ENCODE assay signal across 33 mouse cellular contexts in the genomic region with DNA sequence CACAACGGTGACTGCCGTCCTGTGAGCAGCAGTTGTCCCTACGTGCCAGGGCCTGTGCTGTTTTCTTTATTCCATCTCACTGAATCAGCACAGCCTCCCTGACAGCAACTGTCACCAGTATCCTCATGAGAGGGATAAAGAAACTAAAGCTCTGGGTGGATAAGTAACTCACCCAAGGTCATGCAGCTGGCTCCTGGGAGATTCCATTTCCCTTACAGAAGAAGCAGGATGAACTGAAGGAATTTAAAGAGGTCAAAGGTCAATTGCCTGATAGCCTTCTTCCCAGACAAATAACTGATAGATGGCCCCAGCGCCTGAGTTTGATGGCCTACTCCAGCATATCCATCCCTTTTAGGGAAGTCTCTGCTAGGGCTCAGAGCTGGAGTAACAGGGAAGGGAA. TPM values are rescaled to one million over a fixed set of nuclear protein-coding genes. Genes with fewer than 3 reads are reported as not detected.
DNase-seq lines count a peak whose midpoint lies in the region; ATAC-seq and TF ChIP-seq lines count a peak whose summit lies in the region.
"Had no signal": no experiment of that assay in that cellular context is flagged by ENCODE, and none has a peak within 500 bp of the region (broad histone marks: within the 10 kb centered on the region; RNA-seq: fewer than 3 reads in every experiment).

No protein-coding gene starts in this region.

- no peaks in the 10 kb centered on the region for H3K9me3 ChIP-seq in kidney, postnatal 0 days (replicated peaks; ENCODE audit: low read length)
- H3K9me3 ChIP-seq: embryonic facial prominence, embryonic 13.5 days; forebrain, embryonic 10.5 days; forebrain, embryonic 15.5 days; heart, embryonic 10.5 days; heart, embryonic 15.5 days; hindbrain, embryonic 12.5 days; limb, embryonic 15.5 days; liver, embryonic 13.5 days; stomach, embryonic 15.5 days had no signal

- H3K27me3 ChIP-seq in kidney, postnatal 0 days (ENCODE audit: insufficient read depth, low read length): no peaks in the 10 kb centered on the region
- H3K27me3 ChIP-seq: forebrain, embryonic 15.5 days; heart, embryonic 15.5 days; liver, embryonic 13.5 days; stomach, embryonic 15.5 days had no signal

- H3K9ac ChIP-seq in kidney, postnatal 0 days (ENCODE audit: low read depth, low read length): no peak overlapping the region
- H3K9ac ChIP-seq: embryonic facial prominence, embryonic 13.5 days; forebrain, embryonic 15.5 days; heart, embryonic 15.5 days; hindbrain, embryonic 12.5 days; limb, embryonic 15.5 days; liver, embryonic 13.5 days; stomach, embryonic 15.5 days had no signal

- 53% methylated on average over 4 of the region's 4 CpGs for WGBS in kidney, postnatal 0 days

- peak; percentile 37 for DNase-seq in kidney, adult 11 months
- no peak for DNase-seq in kidney, postnatal 10 days
- no peak for DNase-seq in kidney, postnatal 0 days (ENCODE audit: low spot score)
- DNase-seq in kidney, adult 18-20 months: no peak
- DNase-seq in embryo, embryonic 11 days: peak; percentile 9
- peak; percentile 69 for DNase-seq in yolk sac, embryonic 10.5 days (ENCODE audit: low spot score)
- no peak for DNase-seq in urinary bladder, postnatal 14 days (ENCODE audit: low spot score)
- DNase-seq in thymus, postnatal 10 days (ENCODE audit: low spot score in 2 of 2): no peak
- DNase-seq: adrenal gland, postnatal 36 days; cerebellum, adult 18-20 months; cerebellum, postnatal 10 days; gastrocnemius, postnatal 25 days; heart, adult 11 months; heart, postnatal 36 days; layer of hippocampus, postnatal 36 days; left cerebral cortex, postnatal 4 days; liver, embryonic 13.5 days; lung, adult 18-20 months; midbrain, embryonic 14.5 days; right cerebral cortex, postnatal 25 days; thymus, postnatal 36 days had no signal

- no peak overlapping the region for H3K27ac ChIP-seq in kidney, postnatal 0 days
- H3K27ac ChIP-seq: embryonic facial prominence, embryonic 13.5 days; forebrain, embryonic 10.5 days; forebrain, embryonic 15.5 days; heart, embryonic 10.5 days; heart, embryonic 15.5 days; hindbrain, embryonic 12.5 days; limb, embryonic 15.5 days; liver, embryonic 13.5 days; macrophage; stomach, embryonic 15.5 days had no signal

- 0 out of 2 replicates have a peak, but pooled peaks have one; percentile 52 for ATAC-seq in kidney, postnatal 0 days (replicated peaks; ENCODE audit: low FRiP score, low read depth)
- ATAC-seq: forebrain, embryonic 15.5 days; lung, postnatal 0 days; Patski had no signal

- TF ChIP-seq CTCF in kidney, postnatal 0 days (IDR thresholded peaks at IDR 0.05; ENCODE audit: low read depth): no peak

- no peak overlapping the region for H3K4me2 ChIP-seq in kidney, postnatal 0 days (ENCODE audit: low read length)
- H3K4me2 ChIP-seq: embryonic facial prominence, embryonic 13.5 days; forebrain, embryonic 15.5 days; heart, embryonic 15.5 days; hindbrain, embryonic 12.5 days; limb, embryonic 15.5 days; liver, embryonic 13.5 days; stomach, embryonic 15.5 days had no signal

- H3K4me3 ChIP-seq in kidney, postnatal 0 days (replicated peaks; ENCODE audit: low read depth, low read length): no peak overlapping the region
- H3K4me3 ChIP-seq: embryonic facial prominence, embryonic 13.5 days; forebrain, embryonic 10.5 days; forebrain, embryonic 15.5 days; heart, embryonic 10.5 days; heart, embryonic 15.5 days; hindbrain, embryonic 12.5 days; limb, embryonic 15.5 days; liver, embryonic 13.5 days; stomach, embryonic 15.5 days had no signal

- H3K4me1 ChIP-seq in kidney, postnatal 0 days (replicated peaks; ENCODE audit: insufficient read depth, low read length): no peaks in the 10 kb centered on the region
- H3K4me1 ChIP-seq: embryonic facial prominence, embryonic 13.5 days; forebrain, embryonic 15.5 days; heart, embryonic 15.5 days; hindbrain, embryonic 12.5 days; limb, embryonic 15.5 days; stomach, embryonic 15.5 days had no signal

- no peaks in the 10 kb centered on the region for H3K36me3 ChIP-seq in kidney, postnatal 0 days (ENCODE audit: insufficient read depth, low read length)
- H3K36me3 ChIP-seq: embryonic facial prominence, embryonic 13.5 days; forebrain, embryonic 10.5 days; forebrain, embryonic 15.5 days; heart, embryonic 10.5 days; heart, embryonic 15.5 days; hindbrain, embryonic 12.5 days; limb, embryonic 15.5 days; liver, embryonic 13.5 days; stomach, embryonic 15.5 days had no signal

RNA-seq across cellular contexts. Expression of a gene that starts 4.8 kb away (rescaled TPM):
- not detected in 2 replicates for polyA plus RNA-seq in kidney, postnatal 0 days (2015; fragmentation: Nextera tagmentation; extraction: Ambion mirVana)
- polyA plus RNA-seq: embryonic facial prominence, embryonic 13.5 days; forebrain, embryonic 15.5 days; heart, embryonic 10.5 days; heart, embryonic 15.5 days; hindbrain, embryonic 12.5 days; liver, embryonic 13.5 days; lung, postnatal 0 days; macrophage; midbrain, embryonic 14.5 days; neural tube, embryonic 14.5 days; stomach, embryonic 15.5 days had no signal

RNA-seq across cellular contexts. Expression of a gene that starts 23.3 kb away (rescaled TPM):
- polyA plus RNA-seq in kidney, postnatal 0 days (2015; fragmentation: Nextera tagmentation; extraction: Ambion mirVana): 91.4 and 107 TPM in 2 replicates
- polyA plus RNA-seq: embryonic facial prominence, embryonic 13.5 days; macrophage; neural tube, embryonic 14.5 days had no signal

Comparison
In these comparisons a context has a peak if more than half of its experiments do, and no peak if none do; other contexts are left out.
1. DNase-seq: peak in kidney, adult 11 months (single experiment), embryo, embryonic 11 days (single experiment) and yolk sac, embryonic 10.5 days (single experiment); none in kidney, postnatal 10 days (single experiment), kidney, postnatal 0 days (single experiment), kidney, adult 18-20 months (single experiment), urinary bladder, postnatal 14 days (single experiment) and thymus, postnatal 10 days (0 of 2).